8 mouse cellular contexts compared by ENCODE assay signal in genomic region chr2:167544004-167544356, GRCm38 (mm10). TPM values are rescaled to one million over a fixed set of nuclear protein-coding genes. Genes with fewer than 3 reads are reported as not detected.
DNase-seq lines count a peak whose midpoint lies in the region; ATAC-seq and TF ChIP-seq lines count a peak whose summit lies in the region.

No protein-coding gene starts in this region.

- peaks cover 11% of the 10 kb centered on the region for H3K4me1 ChIP-seq in testis, adult 2 months (ENCODE audit: control insufficient read depth, insufficient read depth, low read length)
- H3K4me1 ChIP-seq in heart, embryonic 14.5 days (ENCODE audit: control insufficient read depth in 2 of 2, insufficient read depth in 2 of 2, low read length in 2 of 2) = peaks cover 37 to 46% of the 10 kb centered on the region in 2 experiments
- peaks cover 36% of the 10 kb centered on the region for H3K4me1 ChIP-seq in liver, embryonic 11.5 days (replicated peaks; ENCODE audit: control insufficient read depth, insufficient read depth, low read length)
- H3K4me1 ChIP-seq in stomach, embryonic 16.5 days (ENCODE audit: control insufficient read depth, insufficient read depth, low read length) = peaks cover 34% of the 10 kb centered on the region

- WGBS in heart, embryonic 14.5 days = 2% methylated on average over 4 of the region's 4 CpGs
- 25% methylated on average over 4 of the region's 4 CpGs for WGBS in liver, embryonic 11.5 days
- WGBS in stomach, embryonic 16.5 days = 5% methylated on average over 4 of the region's 4 CpGs

- no peak for TF ChIP-seq CTCF in testis, adult 2 months (IDR thresholded peaks at IDR 0.05; ENCODE audit: control insufficient read depth, insufficient read depth, insufficient replicate concordance, low read depth, low read length)

- peak overlapping the region; percentile 10 for H3K9ac ChIP-seq in heart, embryonic 14.5 days (ENCODE audit: low read length)
- H3K9ac ChIP-seq in liver, embryonic 11.5 days (ENCODE audit: low read depth, low read length) = no peak overlapping the region
- peak overlapping the region; percentile 66 for H3K9ac ChIP-seq in stomach, embryonic 16.5 days (ENCODE audit: low read length)

- H3K36me3 ChIP-seq in testis, adult 2 months (ENCODE audit: control insufficient read depth, insufficient read depth, low read length) = no peaks in the 10 kb centered on the region; the same call in none of the 2 replicates
- peaks cover 14% of the 10 kb centered on the region; the same call in 1 of the 2 replicates for H3K36me3 ChIP-seq in heart, embryonic 14.5 days (ENCODE audit: control insufficient read depth, insufficient read depth, low read length)
- peaks cover 2% of the 10 kb centered on the region; the same call in 1 of the 2 replicates for H3K36me3 ChIP-seq in liver, embryonic 11.5 days (ENCODE audit: control insufficient read depth, insufficient read depth, low read length)
- H3K36me3 ChIP-seq in stomach, embryonic 16.5 days (ENCODE audit: control insufficient read depth, insufficient read depth, low read length) = no peaks in the 10 kb centered on the region

- peak overlapping the region; percentile 59; the same call in 1 of the 2 replicates for H3K27ac ChIP-seq in testis, adult 2 months (ENCODE audit: control insufficient read depth, insufficient read depth, low read depth, low read length)
- H3K27ac ChIP-seq in heart, embryonic 14.5 days (replicated peaks in 1 of 2; ENCODE audit: control insufficient read depth in 1 of 2, insufficient read depth in 1 of 2, low read depth in 2 of 2, low read length in 2 of 2) = peak overlapping the region; percentile 72 to 78
- H3K27ac ChIP-seq in liver, embryonic 11.5 days (ENCODE audit: low read depth, low read length) = peak overlapping the region; percentile 83; the same call in 1 of the 2 replicates
- peak overlapping the region; percentile 99 for H3K27ac ChIP-seq in stomach, embryonic 16.5 days (ENCODE audit: low read length)

- no peak overlapping the region for H3K4me2 ChIP-seq in heart, embryonic 14.5 days (ENCODE audit: low read length)
- H3K4me2 ChIP-seq in liver, embryonic 11.5 days = no peak overlapping the region
- 0 out of 2 replicates have a peak overlapping the region, but pooled peaks have one; percentile 23 for H3K4me2 ChIP-seq in stomach, embryonic 16.5 days (ENCODE audit: low read depth, low read length)

- no peak overlapping the region for H3K4me3 ChIP-seq in testis, adult 2 months (ENCODE audit: control insufficient read depth, low read depth, low read length)
- H3K4me3 ChIP-seq in heart, embryonic 14.5 days (ENCODE audit: control insufficient read depth in 1 of 2, insufficient read depth in 1 of 2, low read depth in 1 of 2, low read length in 2 of 2) = no peak overlapping the region
- H3K4me3 ChIP-seq in liver, embryonic 11.5 days (ENCODE audit: low read depth, low read length) = no peak overlapping the region
- no peak overlapping the region for H3K4me3 ChIP-seq in stomach, embryonic 16.5 days (replicated peaks; ENCODE audit: low read length)

- H3K9me3 ChIP-seq in heart, embryonic 14.5 days (ENCODE audit: control insufficient read depth, low read length) = no peaks in the 10 kb centered on the region
- H3K9me3 ChIP-seq in liver, embryonic 11.5 days (ENCODE audit: control insufficient read depth, low read length) = no peaks in the 10 kb centered on the region
- no peaks in the 10 kb centered on the region for H3K9me3 ChIP-seq in stomach, embryonic 16.5 days (replicated peaks; ENCODE audit: control insufficient read depth, low read length)

- DNase-seq in testis, postnatal 14 days (ENCODE audit: low spot score) = no peak
- DNase-seq in liver, embryonic 11.5 days (ENCODE audit: low spot score) = no peak
- DNase-seq in thymus, postnatal 0 days (ENCODE audit: low spot score) = no peak
- DNase-seq in urinary bladder, postnatal 36 days (ENCODE audit: low spot score in 2 of 2) = no peak
- no peak for DNase-seq in urinary bladder, adult 2 months (ENCODE audit: low spot score)

- no peaks in the 10 kb centered on the region for H3K27me3 ChIP-seq in testis, adult 2 months (ENCODE audit: control insufficient read depth, insufficient read depth, low read length)
- H3K27me3 ChIP-seq in heart, embryonic 14.5 days (ENCODE audit: control insufficient read depth, insufficient read depth, low read length) = no peaks in the 10 kb centered on the region
- peaks cover 13% of the 10 kb centered on the region for H3K27me3 ChIP-seq in liver, embryonic 11.5 days (replicated peaks; ENCODE audit: control insufficient read depth, insufficient read depth, low read length)
- no peaks in the 10 kb centered on the region for H3K27me3 ChIP-seq in stomach, embryonic 16.5 days (ENCODE audit: control insufficient read depth, insufficient read depth, low read length)

- no peak for ATAC-seq in heart, embryonic 14.5 days (ENCODE audit: insufficient number of reproducible peaks, insufficient read depth, low FRiP score, low read depth)
- no peak for ATAC-seq in liver, embryonic 11.5 days (replicated peaks; ENCODE audit: low FRiP score)
- peak; percentile 59 for ATAC-seq in stomach, embryonic 16.5 days (ENCODE audit: insufficient read depth, low FRiP score)

- TF ChIP-seq POLR2A in testis, adult 2 months (IDR thresholded peaks at IDR 0.05; ENCODE audit: control insufficient read depth, low read depth, low read length) = no peak

RNA-seq across cellular contexts. Expression of gene Snai1, which starts 6.0 kb away (rescaled TPM):
- polyA plus RNA-seq in testis, adult 2 months (2012; rRNA removed) = 7.9 TPM in 2 replicates
- 11.8 and 12.5 TPM in 2 replicates for polyA plus RNA-seq in heart, embryonic 14.5 days (2014; fragmentation: Nextera tagmentation; extraction: Ambion mirVana)
- 14.3 and 15.2 TPM in 2 replicates for polyA plus RNA-seq in liver, embryonic 11.5 days (2014; fragmentation: Nextera tagmentation; extraction: Ambion mirVana)
- polyA plus RNA-seq in stomach, embryonic 16.5 days (2015; fragmentation: Nextera tagmentation; extraction: Ambion mirVana) = 15.5 and 15.9 TPM in 2 replicates
- polyA plus RNA-seq in thymus, postnatal 0 days (2015; fragmentation: Nextera tagmentation; extraction: Ambion mirVana) = 2.6 and 3.6 TPM in 2 replicates
- polyA plus RNA-seq in urinary bladder, adult 2 months (2012; rRNA removed) = 21.3 and 31.0 TPM in 2 replicates

RNA-seq across cellular contexts. Expression of gene Spata2, which starts 51.3 kb away (rescaled TPM):
- 14.9 and 15.0 TPM in 2 replicates for polyA plus RNA-seq in testis, adult 2 months (2012; rRNA removed)
- 11.7 and 11.9 TPM in 2 replicates for polyA plus RNA-seq in heart, embryonic 14.5 days (2014; fragmentation: Nextera tagmentation; extraction: Ambion mirVana)
- polyA plus RNA-seq in liver, embryonic 11.5 days (2014; fragmentation: Nextera tagmentation; extraction: Ambion mirVana) = 16.2 and 17.5 TPM in 2 replicates
- 13.8 and 15.9 TPM in 2 replicates for polyA plus RNA-seq in stomach, embryonic 16.5 days (2015; fragmentation: Nextera tagmentation; extraction: Ambion mirVana)
- 17.8 and 19.4 TPM in 2 replicates for polyA plus RNA-seq in thymus, postnatal 0 days (2015; fragmentation: Nextera tagmentation; extraction: Ambion mirVana)
- 15.1 and 15.2 TPM in 2 replicates for polyA plus RNA-seq in urinary bladder, adult 2 months (2012; rRNA removed)

RNA-seq across cellular contexts. Expression of gene Rnf114, which starts 51.5 kb away (rescaled TPM):
- 69.1 and 70.1 TPM in 2 replicates for polyA plus RNA-seq in testis, adult 2 months (2012; rRNA removed)
- polyA plus RNA-seq in heart, embryonic 14.5 days (2014; fragmentation: Nextera tagmentation; extraction: Ambion mirVana) = 67.1 and 68.5 TPM in 2 replicates
- polyA plus RNA-seq in liver, embryonic 11.5 days (2014; fragmentation: Nextera tagmentation; extraction: Ambion mirVana) = 55.9 and 57.7 TPM in 2 replicates
- 68.7 and 73.3 TPM in 2 replicates for polyA plus RNA-seq in stomach, embryonic 16.5 days (2015; fragmentation: Nextera tagmentation; extraction: Ambion mirVana)
- 138 and 145 TPM in 2 replicates for polyA plus RNA-seq in thymus, postnatal 0 days (2015; fragmentation: Nextera tagmentation; extraction: Ambion mirVana)
- polyA plus RNA-seq in urinary bladder, adult 2 months (2012; rRNA removed) = 78.6 and 81.3 TPM in 2 replicates
